Mouse (Mus musculus) cerebellum, adult 11-12 months (tissue): ENCODE data around the gene B3gnt5.
"Not testable (repeated sequence)": the region's sequence is repeated elsewhere in the genome, so short reads cannot be mapped to it uniquely, and the experiment has no call there.

Experiments
- DNase-seq: peaks from one replicate; pipeline ENCODE4 v3.0.0; 2022

Gene B3gnt5

GRCm38 (mm10) chr16:19760074-19760473 is at the start of gene B3gnt5:
Gene B3gnt5, plus strand, starts transcription at chr16:19760208.
- DNase-seq = no peak

- no peak for DNase-seq
These were observed 39.0 kb upstream of the B3gnt5 start for GRCm38 (mm10) chr16:19720959-19721358.

- DNase-seq = not testable (repeated sequence)
These were observed 35.9 kb upstream of the B3gnt5 start for GRCm38 (mm10) chr16:19724139-19724538.

GRCm38 (mm10) chr16:19732896-19733295 is 27.1 kb upstream of the B3gnt5 start:
- DNase-seq = no peak

GRCm38 (mm10) chr16:19760505-19761496 is 793 bp downstream of the B3gnt5 start:
- DNase-seq = no peak

GRCm38 (mm10) chr16:19761691-19762090 is 1.7 kb downstream of the B3gnt5 start:
- no peak for DNase-seq

- no peak for DNase-seq
These were observed 6.1 kb downstream of the B3gnt5 start for GRCm38 (mm10) chr16:19766107-19766506.

- no peak for DNase-seq
These were observed 8.0 kb downstream of the B3gnt5 start for GRCm38 (mm10) chr16:19768046-19768445.

GRCm38 (mm10) chr16:19772013-19772412 is 12.0 kb downstream of the B3gnt5 start:
- no peak for DNase-seq

GRCm38 (mm10) chr16:19786386-19787090 is 26.5 kb downstream of the B3gnt5 start:
- no peak for DNase-seq

GRCm38 (mm10) chr16:19789914-19790313 is 29.9 kb downstream of the B3gnt5 start:
- DNase-seq = no peak

GRCm38 (mm10) chr16:19818801-19819200 is 58.8 kb downstream of the B3gnt5 start:
- DNase-seq = no peak
